Mouse (Mus musculus) kidney, postnatal 14 days (tissue): ENCODE measurements around the gene Ptger1.

Experiments used
- DNase-seq: peaks from one replicate; pipeline ENCODE4 v3.0.0; 2022; ENCODE audit warnings: mixed read lengths

Gene Ptger1

GRCm38 (mm10) chr8:83656484-83657246, 9.8 kb upstream of the Ptger1 start:
- DNase-seq = peak; percentile 66

- no peak for DNase-seq
Observed at GRCm38 (mm10) chr8:83660545-83660944, 5.9 kb upstream of the Ptger1 start.

GRCm38 (mm10) chr8:83660995-83661680, 5.3 kb upstream of the Ptger1 start:
- peak; percentile 62 for DNase-seq

- DNase-seq = peak; percentile 95
Observed at GRCm38 (mm10) chr8:83662421-83662826, 4.1 kb upstream of the Ptger1 start.

- DNase-seq = no peak
Observed at GRCm38 (mm10) chr8:83664096-83664495, 2.4 kb upstream of the Ptger1 start.

- DNase-seq = peak; percentile 71
Observed at GRCm38 (mm10) chr8:83664931-83665625, 1.4 kb upstream of the Ptger1 start.

GRCm38 (mm10) chr8:83666866-83667234, 372 bp downstream of the Ptger1 start:
- no peak for DNase-seq

GRCm38 (mm10) chr8:83667526-83667925, 1.0 kb downstream of the Ptger1 start:
- no peak for DNase-seq

GRCm38 (mm10) chr8:83668010-83668916, 1.8 kb downstream of the Ptger1 start:
- peak; percentile 78 for DNase-seq

GRCm38 (mm10) chr8:83669013-83669412, 2.5 kb downstream of the Ptger1 start:
- DNase-seq = no peak

GRCm38 (mm10) chr8:83672936-83673335, 6.5 kb downstream of the Ptger1 start:
- DNase-seq = no peak

- no peak for DNase-seq
Observed at GRCm38 (mm10) chr8:83674497-83674896, 8.0 kb downstream of the Ptger1 start.

- no peak for DNase-seq
Observed at GRCm38 (mm10) chr8:83679866-83680265, 13.4 kb downstream of the Ptger1 start.

GRCm38 (mm10) chr8:83680603-83681002, 14.1 kb downstream of the Ptger1 start:
- no peak for DNase-seq

- DNase-seq = peak; percentile 51
Observed at GRCm38 (mm10) chr8:83681099-83681498, 14.6 kb downstream of the Ptger1 start.

- DNase-seq = no peak
Observed at GRCm38 (mm10) chr8:83684517-83684916, 18.0 kb downstream of the Ptger1 start.

- no peak for DNase-seq
Observed at GRCm38 (mm10) chr8:83689264-83689663, 22.8 kb downstream of the Ptger1 start.

- no peak for DNase-seq
Observed at GRCm38 (mm10) chr8:83693609-83694236, 27.2 kb downstream of the Ptger1 start.

GRCm38 (mm10) chr8:83694369-83695160, 28.1 kb downstream of the Ptger1 start:
- DNase-seq = peak; percentile 58

GRCm38 (mm10) chr8:83695351-83696106, 29.1 kb downstream of the Ptger1 start:
- DNase-seq = peak; percentile 42
